Mouse (Mus musculus) telencephalon, adult 2 months (tissue): ENCODE measurements at regions not wholly inside any gene's neighbourhood (a gene's known extent, or its start where the extent isn't known, plus 50 kb on each side); places are given as distances from the start of the nearest gene placed in this dataset.

Experiments used
- DNase-seq: peaks from one replicate; pipeline ENCODE4 v3.0.0-alpha.2; 2011; ENCODE audit warnings: low read depth, low spot score

GRCm38 (mm10) chr11:90981626-90982025 is 293.5 kb upstream of the Tom1l1 start:
- no peak for DNase-seq

- no peak for DNase-seq
Observed at GRCm38 (mm10) chr11:90978234-90978633, 290.1 kb upstream of the Tom1l1 start.

- DNase-seq = peak; percentile 56
Observed at GRCm38 (mm10) chr11:90941076-90941475, 252.9 kb upstream of the Tom1l1 start.

GRCm38 (mm10) chr11:90925738-90926137 is 237.6 kb upstream of the Tom1l1 start:
- no peak for DNase-seq

- no peak for DNase-seq
Observed at GRCm38 (mm10) chr11:90917782-90918181, 229.6 kb upstream of the Tom1l1 start.

- no peak for DNase-seq
Observed at GRCm38 (mm10) chr11:90894236-90894635, 206.1 kb upstream of the Tom1l1 start.

- no peak for DNase-seq
Observed at GRCm38 (mm10) chr11:90873122-90873521, 185.0 kb upstream of the Tom1l1 start.

- peak; percentile 60 for DNase-seq
Observed at GRCm38 (mm10) chr11:90871686-90872085, 183.5 kb upstream of the Tom1l1 start.

- peak; percentile 92 for DNase-seq
Observed at GRCm38 (mm10) chr11:90863981-90864760, 176.0 kb upstream of the Tom1l1 start.

- no peak for DNase-seq
Observed at GRCm38 (mm10) chr11:90855731-90856130, 167.6 kb upstream of the Tom1l1 start.

- no peak for DNase-seq
Observed at GRCm38 (mm10) chr11:90855324-90855723, 167.2 kb upstream of the Tom1l1 start.

- no peak for DNase-seq
Observed at GRCm38 (mm10) chr11:90851221-90851620, 163.1 kb upstream of the Tom1l1 start.

- DNase-seq = no peak
Observed at GRCm38 (mm10) chr11:90844925-90845319, 156.8 kb upstream of the Tom1l1 start.

GRCm38 (mm10) chr11:90844266-90844924 is 156.2 kb upstream of the Tom1l1 start:
- DNase-seq = no peak

GRCm38 (mm10) chr11:90838161-90838560 is 150.0 kb upstream of the Tom1l1 start:
- no peak for DNase-seq

GRCm38 (mm10) chr11:90824761-90825160 is 136.6 kb upstream of the Tom1l1 start:
- DNase-seq = no peak

GRCm38 (mm10) chr11:90816727-90817126 is 128.6 kb upstream of the Tom1l1 start:
- DNase-seq = no peak

GRCm38 (mm10) chr11:90814471-90814870 is 126.3 kb upstream of the Tom1l1 start:
- no peak for DNase-seq

GRCm38 (mm10) chr11:90812971-90813370 is 124.8 kb upstream of the Tom1l1 start:
- no peak for DNase-seq

GRCm38 (mm10) chr11:90812530-90812929 is 124.4 kb upstream of the Tom1l1 start:
- no peak for DNase-seq

- no peak for DNase-seq
Observed at GRCm38 (mm10) chr11:90808443-90808842, 120.3 kb upstream of the Tom1l1 start.

GRCm38 (mm10) chr11:90807343-90807742 is 119.2 kb upstream of the Tom1l1 start:
- no peak for DNase-seq
